Mouse (Mus musculus) liver, embryonic 16.5 days (tissue): ENCODE results near the gene Pde10a. TPM values are rescaled to one million over a fixed set of nuclear protein-coding genes. Genes with fewer than 3 reads are reported as not detected.
A peak's percentile ranks its signal among the peaks of the same experiment; 100 is the strongest.

Source experiments
- ATAC-seq: fragments of 200-750 bp; cut with Nextera tagmentation; 2 replicates; pipeline ENCODE4 v1.8.0; 2017; ENCODE audit warnings: low read depth, mild to moderate bottlenecking, moderate number of reproducible peaks, moderate library complexity
- H3K27ac ChIP-seq: fragments of 300-500 bp; sonication (generic); 2 replicates; pipeline ENCODE4 v1.5.1; 2014; ENCODE audit warnings: mild to moderate bottlenecking, low read length
- H3K27me3 ChIP-seq: fragments of 300-500 bp; sonication (generic); 2 replicates; pipeline ENCODE4 v1.6.1; 2014; ENCODE audit warnings: low read depth, low read length, mixed read lengths; ENCODE audit not compliant: control insufficient read depth, insufficient read depth
- H3K36me3 ChIP-seq: fragments of 300-500 bp; sonication (generic); 2 replicates; pipeline ENCODE4 v1.6.1; 2014; ENCODE audit warnings: mild to moderate bottlenecking; ENCODE audit not compliant: control insufficient read depth, insufficient read depth
- H3K4me1 ChIP-seq: fragments of 300-500 bp; sonication (generic); 2 replicates; pipeline ENCODE4 v1.6.1; 2014; ENCODE audit warnings: low read depth, low read length, mixed read lengths; ENCODE audit not compliant: control insufficient read depth
- H3K4me2 ChIP-seq: fragments of 300-500 bp; sonication (generic); 2 replicates; pipeline ENCODE4 v1.6.1; 2014; ENCODE audit warnings: low read depth, low read length, mixed read lengths
- H3K4me3 ChIP-seq: fragments of 300-500 bp; sonication (generic); 2 replicates; pipeline ENCODE4 v1.5.1; 2014; ENCODE audit warnings: low read depth, mild to moderate bottlenecking, low read length
- H3K9ac ChIP-seq: fragments of 300-500 bp; sonication (generic); 2 replicates; pipeline ENCODE4 v1.6.1; 2014; ENCODE audit warnings: low read depth, low read length
- H3K9me3 ChIP-seq: fragments of 300-500 bp; sonication (generic); replicated peaks from 2 replicates; pipeline ENCODE4 v1.6.1; 2016; ENCODE audit warnings: low read length; ENCODE audit not compliant: control insufficient read depth
- WGBS: fragments of 180-500 bp; shearing (Covaris S2); extraction: QIAGEN DNeasy Blood & Tissue Kit; methylation state at CpG from one replicate; pipeline ENCODE4 v1.1.7; 2014; ENCODE audit not compliant: insufficient replicate concordance; 5-methylcytosine and 5-hydroxymethylcytosine counted together
- polyA plus RNA-seq: library from polyadenylated mRNA; unstranded; fragments of >200 nt; fragmentation: Nextera tagmentation; extraction: Ambion mirVana; gene quantifications from 2 replicates; pipeline ENCODE4 v1.2.1, GENCODE M21; 2015

Pde10a gene
- polyA plus RNA-seq, 1 experiment from 2014 or later, result 0.89 TPM

GRCm38 (mm10) chr17:8797624-8798023 is 272.5 kb downstream of the Pde10a start:
- H3K27ac ChIP-seq, result no peak overlapping the region
- H3K9me3 ChIP-seq, result no peaks in the 10 kb centered on the region
- no peak for ATAC-seq
- H3K4me2 ChIP-seq, result no peak overlapping the region
- H3K36me3 ChIP-seq, result no peaks in the 10 kb centered on the region
- H3K27me3 ChIP-seq, result peaks cover 52% of the 10 kb centered on the region
- WGBS, result 4% methylated on average over 2 of the region's 2 CpGs
- no peak overlapping the region for H3K4me3 ChIP-seq
- H3K9ac ChIP-seq, result no peak overlapping the region
- H3K4me1 ChIP-seq, result no peaks in the 10 kb centered on the region; the same call in 1 of the 2 replicates

- H3K4me2 ChIP-seq, result no peak overlapping the region
- H3K36me3 ChIP-seq, result no peaks in the 10 kb centered on the region
- no peak overlapping the region for H3K27ac ChIP-seq
- no peaks in the 10 kb centered on the region; the same call in 1 of the 2 replicates for H3K4me1 ChIP-seq
- H3K4me3 ChIP-seq, result no peak overlapping the region
- H3K27me3 ChIP-seq, result peaks cover 63% of the 10 kb centered on the region
- no peaks in the 10 kb centered on the region for H3K9me3 ChIP-seq
- H3K9ac ChIP-seq, result no peak overlapping the region
- WGBS, result 2% methylated on average over 12 of the region's 12 CpGs
- ATAC-seq, result no peak
Measured at GRCm38 (mm10) chr17:8798531-8799295, 273.5 kb downstream of the Pde10a start.

GRCm38 (mm10) chr17:8799296-8799731 is 274.1 kb downstream of the Pde10a start:
- no peak overlapping the region for H3K4me2 ChIP-seq
- ATAC-seq, result no peak
- under 1% methylated on average over 10 of the region's 10 CpGs for WGBS
- H3K9me3 ChIP-seq, result no peaks in the 10 kb centered on the region
- H3K4me3 ChIP-seq, result no peak overlapping the region
- H3K9ac ChIP-seq, result no peak overlapping the region
- peaks cover 68% of the 10 kb centered on the region for H3K27me3 ChIP-seq
- no peaks in the 10 kb centered on the region for H3K36me3 ChIP-seq
- H3K4me1 ChIP-seq, result no peaks in the 10 kb centered on the region; the same call in 1 of the 2 replicates
- no peak overlapping the region for H3K27ac ChIP-seq

GRCm38 (mm10) chr17:8799914-8800420 is 274.8 kb downstream of the Pde10a start:
- no peak overlapping the region for H3K9ac ChIP-seq
- H3K27me3 ChIP-seq, result peaks cover 74% of the 10 kb centered on the region
- H3K4me1 ChIP-seq, result no peaks in the 10 kb centered on the region; the same call in 1 of the 2 replicates
- no peak for ATAC-seq
- no peaks in the 10 kb centered on the region for H3K9me3 ChIP-seq
- no peak overlapping the region for H3K4me2 ChIP-seq
- no peaks in the 10 kb centered on the region for H3K36me3 ChIP-seq
- H3K4me3 ChIP-seq, result no peak overlapping the region
- WGBS, result 2% methylated on average over 15 of the region's 15 CpGs
- H3K27ac ChIP-seq, result no peak overlapping the region

GRCm38 (mm10) chr17:8800478-8801082 is 275.4 kb downstream of the Pde10a start:
- Histone ChIP-seq H3K4me1 (no peaks in the 10 kb centered on the region; the same call in 1 of the 2 replicates), H3K27me3 (peaks cover 76% of the 10 kb centered on the region), H3K4me3 (peak overlapping the region; percentile 53), H3K27ac (no peak overlapping the region), H3K36me3 (no peaks in the 10 kb centered on the region), H3K4me2 (peak overlapping the region; percentile 62), H3K9me3 (no peaks in the 10 kb centered on the region), H3K9ac (no peak overlapping the region)
- ATAC-seq, result peak; percentile 35
- under 1% methylated on average over 42 of the region's 53 CpGs for WGBS

- no peaks in the 10 kb centered on the region for H3K9me3 ChIP-seq
- H3K4me1 ChIP-seq, result no peaks in the 10 kb centered on the region; the same call in 1 of the 2 replicates
- WGBS, result under 1% methylated on average over 42 of the region's 72 CpGs
- H3K4me2 ChIP-seq, result peak overlapping the region; percentile 62
- peak; percentile 57 for ATAC-seq
- H3K27ac ChIP-seq, result no peak overlapping the region
- H3K4me3 ChIP-seq, result peak overlapping the region; percentile 53
- H3K27me3 ChIP-seq, result peaks cover 77% of the 10 kb centered on the region
- H3K36me3 ChIP-seq, result no peaks in the 10 kb centered on the region
- H3K9ac ChIP-seq, result no peak overlapping the region
Measured at GRCm38 (mm10) chr17:8801083-8801854, 276.1 kb downstream of the Pde10a start.

GRCm38 (mm10) chr17:8801855-8802104 is 276.6 kb downstream of the Pde10a start:
- under 1% methylated on average over 31 of the region's 31 CpGs for WGBS
- peaks cover 74% of the 10 kb centered on the region for H3K27me3 ChIP-seq
- H3K9ac ChIP-seq, result no peak overlapping the region
- H3K4me2 ChIP-seq, result peak overlapping the region; percentile 62
- peak overlapping the region; percentile 53 for H3K4me3 ChIP-seq
- 0 out of 2 replicates have a peak, but pooled peaks have one; percentile 27 for ATAC-seq
- no peaks in the 10 kb centered on the region; the same call in 1 of the 2 replicates for H3K4me1 ChIP-seq
- H3K27ac ChIP-seq, result no peak overlapping the region
- no peaks in the 10 kb centered on the region for H3K36me3 ChIP-seq
- no peaks in the 10 kb centered on the region for H3K9me3 ChIP-seq

GRCm38 (mm10) chr17:8802161-8802888 is 277.2 kb downstream of the Pde10a start:
- Histone ChIP-seq H3K4me1 (no peaks in the 10 kb centered on the region; the same call in 1 of the 2 replicates), H3K36me3 (no peaks in the 10 kb centered on the region), H3K4me2 (peak overlapping the region; percentile 62), H3K9me3 (no peaks in the 10 kb centered on the region), H3K27me3 (peaks cover 74% of the 10 kb centered on the region), H3K9ac (no peak overlapping the region), H3K27ac (no peak overlapping the region), H3K4me3 (peak overlapping the region; percentile 53)
- ATAC-seq, result no peak
- WGBS, result 1% methylated on average over 33 of the region's 33 CpGs
